Mouse (Mus musculus): Measurements from ENCODE around the gene Fgd3. TPM values are rescaled to one million over a fixed set of nuclear protein-coding genes. Genes with fewer than 3 reads are reported as not detected.
A peak's percentile ranks its signal among the peaks of the same experiment; 100 is the strongest.

Gene Fgd3
- polyA plus RNA-seq, 1 experiment, result not detected

- H3K4me3 ChIP-seq (ENCODE audit: insufficient read depth, low read depth, low read length), result no peak overlapping the region
- no peak overlapping the region for H3K27ac ChIP-seq (ENCODE audit: insufficient read depth, low read depth, low read length)
- H3K4me1 ChIP-seq (ENCODE audit: control insufficient read depth, insufficient read depth, low read length), result peaks cover 10% of the 10 kb centered on the region
- 64% methylated on average over 6 of the region's 6 CpGs for WGBS
- TF ChIP-seq POLR2A (IDR thresholded peaks at IDR 0.05; ENCODE audit: insufficient read depth, low read depth, low read length) (no peak), CTCF (IDR thresholded peaks at IDR 0.05; ENCODE audit: insufficient read depth, low read depth, low read length) (no peak)
Observed at GRCm38 (mm10) chr13:49326246-49327206, 6.4 kb upstream of the Fgd3 start.

- Histone ChIP-seq H3K4me1 (ENCODE audit: control insufficient read depth, insufficient read depth, low read length) (peaks cover 18% of the 10 kb centered on the region), H3K27ac (ENCODE audit: insufficient read depth, low read depth, low read length) (no peak overlapping the region), H3K4me3 (ENCODE audit: insufficient read depth, low read depth, low read length) (no peak overlapping the region)
- TF ChIP-seq POLR2A (IDR thresholded peaks at IDR 0.05; ENCODE audit: insufficient read depth, low read depth, low read length) (no peak), CTCF (IDR thresholded peaks at IDR 0.05; ENCODE audit: insufficient read depth, low read depth, low read length) (no peak)
- 92% methylated on average over 5 of the region's 5 CpGs for WGBS
Observed at GRCm38 (mm10) chr13:49324871-49325270, 4.8 kb upstream of the Fgd3 start.

GRCm38 (mm10) chr13:49322739-49323138 lies 2.6 kb upstream of the Fgd3 start:
- TF ChIP-seq CTCF (IDR thresholded peaks at IDR 0.05; ENCODE audit: insufficient read depth, low read depth, low read length), result no peak
- no peak for TF ChIP-seq POLR2A (IDR thresholded peaks at IDR 0.05; ENCODE audit: insufficient read depth, low read depth, low read length)
- Histone ChIP-seq H3K27ac (ENCODE audit: insufficient read depth, low read depth, low read length) (no peak overlapping the region), H3K4me3 (ENCODE audit: insufficient read depth, low read depth, low read length) (no peak overlapping the region), H3K4me1 (ENCODE audit: control insufficient read depth, insufficient read depth, low read length) (peaks cover 23% of the 10 kb centered on the region)
- WGBS, result 79% methylated on average over 5 of the region's 5 CpGs

GRCm38 (mm10) chr13:49322169-49322568 lies 2.1 kb upstream of the Fgd3 start:
- Histone ChIP-seq H3K4me1 (ENCODE audit: control insufficient read depth, insufficient read depth, low read length) (peaks cover 27% of the 10 kb centered on the region), H3K4me3 (ENCODE audit: insufficient read depth, low read depth, low read length) (no peak overlapping the region), H3K27ac (ENCODE audit: insufficient read depth, low read depth, low read length) (peak overlapping the region; percentile 23; the same call in 1 of the 2 replicates)
- WGBS, result 51% methylated on average over 5 of the region's 5 CpGs
- no peak for TF ChIP-seq POLR2A (IDR thresholded peaks at IDR 0.05; ENCODE audit: insufficient read depth, low read depth, low read length)
- TF ChIP-seq CTCF (IDR thresholded peaks at IDR 0.05; ENCODE audit: insufficient read depth, low read depth, low read length), result no peak

- 65% methylated on average over 3 of the region's 3 CpGs for WGBS
- H3K4me1 ChIP-seq (ENCODE audit: control insufficient read depth, insufficient read depth, low read length), result peaks cover 27% of the 10 kb centered on the region
- H3K27ac ChIP-seq (ENCODE audit: insufficient read depth, low read depth, low read length), result 0 out of 2 replicates have a peak overlapping the region, but pooled peaks have one; percentile 23
- H3K4me3 ChIP-seq (ENCODE audit: insufficient read depth, low read depth, low read length), result no peak overlapping the region
- no peak for TF ChIP-seq CTCF (IDR thresholded peaks at IDR 0.05; ENCODE audit: insufficient read depth, low read depth, low read length)
- no peak for TF ChIP-seq POLR2A (IDR thresholded peaks at IDR 0.05; ENCODE audit: insufficient read depth, low read depth, low read length)
Observed at GRCm38 (mm10) chr13:49321452-49321851, 1.3 kb upstream of the Fgd3 start.

- WGBS, result 53% methylated on average over 1 of the region's 1 CpGs
- no peak overlapping the region for H3K4me3 ChIP-seq (ENCODE audit: insufficient read depth, low read depth, low read length)
- H3K27ac ChIP-seq (ENCODE audit: insufficient read depth, low read depth, low read length), result peak overlapping the region; percentile 40; the same call in 1 of the 2 replicates
- peaks cover 30% of the 10 kb centered on the region for H3K4me1 ChIP-seq (ENCODE audit: control insufficient read depth, insufficient read depth, low read length)
- TF ChIP-seq POLR2A (IDR thresholded peaks at IDR 0.05; ENCODE audit: insufficient read depth, low read depth, low read length), result no peak
- no peak for TF ChIP-seq CTCF (IDR thresholded peaks at IDR 0.05; ENCODE audit: insufficient read depth, low read depth, low read length)
Observed at GRCm38 (mm10) chr13:49320514-49320913, 403 bp upstream of the Fgd3 start.

- Histone ChIP-seq H3K4me3 (ENCODE audit: insufficient read depth, low read depth, low read length) (peak overlapping the region; percentile 10), H3K4me1 (ENCODE audit: control insufficient read depth, insufficient read depth, low read length) (peaks cover 27% of the 10 kb centered on the region), H3K27ac (ENCODE audit: insufficient read depth, low read depth, low read length) (peak overlapping the region; percentile 68)
- 68% methylated on average over 7 of the region's 7 CpGs for WGBS
- TF ChIP-seq POLR2A (IDR thresholded peaks at IDR 0.05; ENCODE audit: insufficient read depth, low read depth, low read length) (no peak), CTCF (IDR thresholded peaks at IDR 0.05; ENCODE audit: insufficient read depth, low read depth, low read length) (no peak)
Observed at GRCm38 (mm10) chr13:49317914-49318313, 2.2 kb downstream of the Fgd3 start.

- 54% methylated on average over 6 of the region's 6 CpGs for WGBS
- Histone ChIP-seq H3K27ac (ENCODE audit: insufficient read depth, low read depth, low read length) (peak overlapping the region; percentile 68), H3K4me3 (ENCODE audit: insufficient read depth, low read depth, low read length) (peak overlapping the region; percentile 8), H3K4me1 (ENCODE audit: control insufficient read depth, insufficient read depth, low read length) (peaks cover 27% of the 10 kb centered on the region)
- TF ChIP-seq CTCF (IDR thresholded peaks at IDR 0.05; ENCODE audit: insufficient read depth, low read depth, low read length) (no peak), POLR2A (IDR thresholded peaks at IDR 0.05; ENCODE audit: insufficient read depth, low read depth, low read length) (no peak)
Observed at GRCm38 (mm10) chr13:49317508-49317907, 2.6 kb downstream of the Fgd3 start.
